Mouse (Mus musculus) spleen, adult 2 months (tissue): Measurements from ENCODE around the gene Nfkbib.

Experiments used
- CTCF ChIP-seq: fragments of 200-500 bp; IDR thresholded peaks from 2 replicates; pipeline ENCODE4 v1.5.1; 2011; ENCODE audit warnings: mild to moderate bottlenecking, inconsistent platforms; ENCODE audit not compliant: insufficient read depth, insufficient read length, insufficient replicate concordance; ENCODE audit errors: extremely low read depth
- POLR2A ChIP-seq: fragments of 200-500 bp; IDR thresholded peaks from 2 replicates; pipeline ENCODE4 v1.6.1; 2011; ENCODE audit warnings: low read depth, low read length, inconsistent platforms

- TF ChIP-seq CTCF (no peak), POLR2A (no peak)
Measured at GRCm38 (mm10) chr7:28801451-28801850, 34.1 kb upstream of the Nfkbib start.
